Mouse (Mus musculus) liver, adult 2 months (tissue): Measurements from ENCODE around the gene Zzz3. TPM values are rescaled to one million over a fixed set of nuclear protein-coding genes. Genes with fewer than 3 reads are reported as not detected.

Source experiments
- DNase-seq: peaks from one replicate; pipeline ENCODE4 v3.0.0-alpha.2; 2011; ENCODE audit warnings: low read depth, low spot score; ENCODE audit errors: extremely low read depth
- H3K27ac ChIP-seq: fragments of 200-500 bp; replicated peaks from 2 replicates; pipeline ENCODE4 v1.5.1; 2012; ENCODE audit warnings: low read depth, mild to moderate bottlenecking, control low read depth, inconsistent platforms, low read length; ENCODE audit not compliant: insufficient read depth
- H3K27me3 ChIP-seq: fragments of 200-500 bp; 2 replicates; pipeline ENCODE4 v1.6.1; 2012; ENCODE audit warnings: mild to moderate bottlenecking, moderate library complexity, low read length, inconsistent platforms; ENCODE audit not compliant: control insufficient read depth, insufficient read depth
- H3K36me3 ChIP-seq: fragments of 200-500 bp; 2 replicates; pipeline ENCODE4 v1.6.1; 2012; ENCODE audit warnings: low read length, inconsistent platforms; ENCODE audit not compliant: control insufficient read depth, insufficient read depth
- H3K4me1 ChIP-seq: fragments of 200-500 bp; 2 replicates; pipeline ENCODE4 v1.6.1; 2011; ENCODE audit warnings: low read length; ENCODE audit not compliant: control insufficient read depth, insufficient read depth
- H3K4me3 ChIP-seq: fragments of 200-500 bp; 2 replicates; pipeline ENCODE4 v1.5.1; 2011; ENCODE audit warnings: low read depth, mild to moderate bottlenecking, control low read depth, low read length, moderate library complexity; ENCODE audit not compliant: insufficient read depth
- H3K79me2 ChIP-seq: fragments of 200-500 bp; 2 replicates; pipeline ENCODE4 v1.6.1; 2012; ENCODE audit warnings: inconsistent platforms, mild to moderate bottlenecking, low read length, moderate library complexity; ENCODE audit not compliant: control insufficient read depth, insufficient read depth
- H3K9ac ChIP-seq: fragments of 200-500 bp; 2 replicates; pipeline ENCODE4 v1.6.1; 2012; ENCODE audit warnings: low read depth, mild to moderate bottlenecking, control low read depth, inconsistent platforms, low read length
- CTCF ChIP-seq: fragments of 200-500 bp; IDR thresholded peaks from 2 replicates; pipeline ENCODE4 v1.5.1; 2011; ENCODE audit warnings: low read depth, low read length, control low read depth
- POLR2A ChIP-seq: fragments of 200-500 bp; IDR thresholded peaks from 2 replicates; pipeline ENCODE4 v1.6.1; 2011; ENCODE audit warnings: low read length, control low read depth; ENCODE audit not compliant: insufficient read depth; ENCODE audit errors: extremely low read depth
- WGBS: fragments of 180-500 bp; shearing (Covaris S2); methylation state at CpG from one replicate; pipeline ENCODE4 v1.1.7; 2018; 5-methylcytosine and 5-hydroxymethylcytosine counted together
- polyA plus RNA-seq: library from polyadenylated mRNA; depleted of rRNA; stranded (reverse); fragments of >200 nt; gene quantifications from 2 replicates; pipeline ENCODE4 v1.2.3, GENCODE M21; 2012
- total RNA-seq: library from RNA; depleted of rRNA; stranded (reverse); fragments of >200 nt; gene quantifications from 2 replicates; pipeline ENCODE4 v1.2.3, GENCODE M21; 2014

Zzz3 gene
- total and polyA plus RNA-seq, 2 experiments = 10.2 to 17.6 TPM

- no peaks in the 10 kb centered on the region for H3K4me1 ChIP-seq
- no peak for DNase-seq
- H3K4me3 ChIP-seq = no peak overlapping the region
- TF ChIP-seq CTCF = no peak
- no peak for TF ChIP-seq POLR2A
- H3K79me2 ChIP-seq = no peaks in the 10 kb centered on the region
- WGBS = 71% methylated on average over 6 of the region's 6 CpGs
- no peaks in the 10 kb centered on the region for H3K36me3 ChIP-seq
- no peak overlapping the region for H3K27ac ChIP-seq
- H3K27me3 ChIP-seq = no peaks in the 10 kb centered on the region
- H3K9ac ChIP-seq = no peak overlapping the region
These were observed 88.9 kb downstream of the Zzz3 start for GRCm38 (mm10) chr3:152484206-152484605.

DNA sequence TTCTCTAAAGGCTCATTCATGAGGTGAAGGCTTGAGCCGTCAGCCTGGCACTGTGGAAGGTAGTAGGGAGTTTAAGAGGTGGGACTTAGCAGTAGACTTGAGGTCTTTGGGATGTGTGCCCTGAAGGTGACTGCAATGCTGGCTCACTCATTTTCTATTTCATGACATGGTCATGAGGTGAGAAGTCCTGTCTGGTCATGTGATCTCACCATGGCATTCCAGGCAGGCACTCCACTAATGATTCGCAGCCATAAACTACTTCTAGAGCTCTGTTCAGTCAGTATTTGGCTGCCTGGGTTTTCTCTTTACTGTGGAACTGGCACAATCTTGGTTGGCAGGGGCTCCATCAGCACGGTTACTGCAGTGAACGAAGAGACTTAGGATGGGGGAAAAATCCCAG is 93.7 kb downstream of the Zzz3 start:
- no peak for DNase-seq
- Histone ChIP-seq H3K9ac (no peak overlapping the region), H3K4me3 (no peak overlapping the region), H3K79me2 (no peaks in the 10 kb centered on the region), H3K27me3 (no peaks in the 10 kb centered on the region), H3K36me3 (no peaks in the 10 kb centered on the region), H3K4me1 (no peaks in the 10 kb centered on the region), H3K27ac (no peak overlapping the region)
- TF ChIP-seq CTCF (no peak), POLR2A (no peak)
- 95% methylated on average over 4 of the region's 4 CpGs for WGBS

GRCm38 (mm10) chr3:152490423-152490822 is 95.2 kb downstream of the Zzz3 start:
- H3K4me3 ChIP-seq = no peak overlapping the region
- peak; percentile 7 for DNase-seq
- no peaks in the 10 kb centered on the region for H3K4me1 ChIP-seq
- H3K9ac ChIP-seq = no peak overlapping the region
- TF ChIP-seq CTCF (no peak), POLR2A (no peak)
- no peaks in the 10 kb centered on the region for H3K27me3 ChIP-seq
- 51% methylated on average over 5 of the region's 5 CpGs for WGBS
- H3K79me2 ChIP-seq = no peaks in the 10 kb centered on the region
- H3K27ac ChIP-seq = no peak overlapping the region
- no peaks in the 10 kb centered on the region for H3K36me3 ChIP-seq

DNA sequence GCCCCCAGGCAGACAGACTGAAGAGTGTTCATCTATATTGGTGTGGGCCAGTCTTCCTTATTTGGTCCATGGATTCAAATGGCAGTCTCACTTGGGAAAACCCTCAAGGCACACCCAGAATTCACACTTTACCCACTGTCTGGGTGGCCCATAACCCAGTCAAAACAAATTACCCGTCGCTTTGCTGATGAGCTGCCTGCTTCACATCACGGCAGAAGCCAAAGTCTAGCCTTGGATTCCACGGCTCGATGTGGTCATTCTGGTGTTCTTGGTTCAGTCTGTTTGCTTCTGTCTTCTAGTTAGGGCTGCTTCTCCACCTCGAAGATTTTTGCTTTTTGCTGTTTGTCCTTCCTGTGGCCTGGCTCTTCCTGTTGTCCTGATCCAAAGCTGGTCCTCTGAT is 97.0 kb downstream of the Zzz3 start:
- H3K9ac ChIP-seq = no peak overlapping the region
- no peak overlapping the region for H3K4me3 ChIP-seq
- H3K36me3 ChIP-seq = no peaks in the 10 kb centered on the region
- H3K4me1 ChIP-seq = no peaks in the 10 kb centered on the region
- no peak for DNase-seq
- no peaks in the 10 kb centered on the region for H3K79me2 ChIP-seq
- TF ChIP-seq POLR2A = no peak
- TF ChIP-seq CTCF = no peak
- H3K27ac ChIP-seq = no peak overlapping the region
- WGBS = 88% methylated on average over 6 of the region's 6 CpGs
- no peaks in the 10 kb centered on the region for H3K27me3 ChIP-seq

DNA sequence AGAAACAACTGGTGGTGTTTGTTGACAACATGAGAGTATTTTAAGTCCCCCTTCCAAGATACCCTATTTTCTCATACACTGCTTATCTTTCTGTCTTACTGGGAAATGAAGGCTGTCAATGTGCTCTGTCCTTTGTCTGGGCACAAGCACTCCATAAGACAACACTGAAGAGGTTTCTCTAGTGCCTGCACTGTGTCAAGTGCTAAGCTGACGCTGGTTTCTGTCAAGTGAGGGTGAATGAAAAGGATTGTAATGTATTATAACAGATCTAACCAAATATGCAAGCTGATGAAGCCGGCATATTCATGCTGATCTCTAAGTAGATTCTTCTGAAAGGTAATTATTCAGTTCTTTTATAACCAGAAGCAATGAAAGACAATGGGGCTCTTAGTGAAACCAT is 98.5 kb downstream of the Zzz3 start:
- H3K4me1 ChIP-seq = no peaks in the 10 kb centered on the region
- H3K4me3 ChIP-seq = no peak overlapping the region
- 80% methylated on average over 2 of the region's 2 CpGs for WGBS
- H3K36me3 ChIP-seq = no peaks in the 10 kb centered on the region
- H3K79me2 ChIP-seq = no peaks in the 10 kb centered on the region
- TF ChIP-seq CTCF (no peak), POLR2A (no peak)
- no peaks in the 10 kb centered on the region for H3K27me3 ChIP-seq
- DNase-seq = no peak
- H3K27ac ChIP-seq = no peak overlapping the region
- H3K9ac ChIP-seq = no peak overlapping the region

GRCm38 (mm10) chr3:152494667-152495360 is 99.5 kb downstream of the Zzz3 start:
- TF ChIP-seq CTCF (no peak), POLR2A (no peak)
- Histone ChIP-seq H3K4me1 (no peaks in the 10 kb centered on the region), H3K27ac (no peak overlapping the region), H3K4me3 (no peak overlapping the region), H3K36me3 (no peaks in the 10 kb centered on the region), H3K79me2 (no peaks in the 10 kb centered on the region), H3K9ac (no peak overlapping the region), H3K27me3 (no peaks in the 10 kb centered on the region)
- WGBS = 57% methylated on average over 12 of the region's 12 CpGs
- DNase-seq = peak; percentile 26
